Mouse (Mus musculus) forebrain, embryonic 13.5 days (tissue): ENCODE data around the gene Scgb1a1. TPM values are rescaled to one million over a fixed set of nuclear protein-coding genes. Genes with fewer than 3 reads are reported as not detected.
A peak's percentile ranks its signal among the peaks of the same experiment; 100 is the strongest.
"Not testable (repeated sequence)": the region's sequence is repeated elsewhere in the genome, so short reads cannot be mapped to it uniquely, and the experiment has no call there.

ENCODE experiments used
- ATAC-seq: fragments of 200-750 bp; cut with Nextera tagmentation; 2 replicates; pipeline ENCODE4 v1.8.0; 2017
- H3K27ac ChIP-seq: fragments of 300-500 bp; sonication (generic); 2 replicates; pipeline ENCODE4 v1.5.1; 2015; ENCODE audit warnings: inconsistent platforms, mild to moderate bottlenecking, moderate library complexity
- H3K27me3 ChIP-seq: fragments of 300-500 bp; sonication (generic); 2 replicates; pipeline ENCODE4 v1.6.1; 2015; ENCODE audit warnings: mild to moderate bottlenecking, inconsistent platforms
- H3K36me3 ChIP-seq: fragments of 300-500 bp; sonication (generic); 2 replicates; pipeline ENCODE4 v1.6.1; 2015; ENCODE audit warnings: mild to moderate bottlenecking, inconsistent platforms; ENCODE audit not compliant: poor library complexity, severe bottlenecking
- H3K4me1 ChIP-seq: fragments of 300-500 bp; sonication (generic); 2 replicates; pipeline ENCODE4 v1.6.1; 2015; ENCODE audit warnings: inconsistent platforms
- H3K4me2 ChIP-seq: fragments of 300-500 bp; sonication (generic); 2 replicates; pipeline ENCODE4 v1.6.1; 2015; ENCODE audit warnings: inconsistent platforms, mild to moderate bottlenecking, moderate library complexity
- H3K4me3 ChIP-seq: fragments of 300-500 bp; sonication (generic); 2 replicates; pipeline ENCODE4 v1.5.1; 2015; ENCODE audit warnings: mild to moderate bottlenecking, inconsistent platforms
- H3K9ac ChIP-seq: fragments of 300-500 bp; sonication (generic); 2 replicates; pipeline ENCODE4 v1.6.1; 2015; ENCODE audit warnings: mild to moderate bottlenecking, inconsistent platforms
- H3K9me3 ChIP-seq: fragments of 300-500 bp; sonication (generic); replicated peaks from 2 replicates; pipeline ENCODE4 v1.6.1; 2016; ENCODE audit warnings: inconsistent platforms
- WGBS: fragments of 180-500 bp; shearing (Covaris S2); methylation state at CpG from one replicate; pipeline ENCODE4 v1.1.7; 2015; 5-methylcytosine and 5-hydroxymethylcytosine counted together
- polyA plus RNA-seq: library from polyadenylated mRNA; unstranded; fragments of >200 nt; fragmentation: Nextera tagmentation; extraction: Ambion mirVana; gene quantifications from 2 replicates; pipeline ENCODE4 v1.2.1, GENCODE M21; 2015

Gene Scgb1a1
- polyA plus RNA-seq, 1 experiment from 2014 or later = not detected

DNA sequence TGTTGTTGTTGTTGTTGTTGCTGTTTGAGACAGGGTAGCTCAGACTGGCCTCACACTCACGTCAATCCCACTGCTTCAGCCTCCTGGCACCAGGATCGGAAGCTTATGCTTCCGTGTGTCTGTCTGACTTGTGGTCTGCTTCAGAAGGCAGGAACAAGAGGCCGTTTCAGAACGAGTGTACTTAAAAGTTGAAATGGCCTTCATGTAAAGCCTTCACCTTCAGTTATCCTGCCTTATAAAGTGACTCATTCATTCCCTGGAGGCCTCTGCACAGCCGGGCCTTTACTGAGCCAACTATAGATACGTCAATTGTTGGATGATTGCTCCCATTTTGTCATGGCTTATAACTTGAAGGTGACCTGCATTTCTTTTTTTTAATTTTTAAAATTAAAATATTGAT lies 28.4 kb downstream of the Scgb1a1 start:
- no peaks in the 10 kb centered on the region for H3K9me3 ChIP-seq
- no peak for ATAC-seq
- H3K9ac ChIP-seq = no peak overlapping the region
- no peak overlapping the region for H3K4me2 ChIP-seq
- H3K27ac ChIP-seq = no peak overlapping the region
- 83% methylated on average over 7 of the region's 7 CpGs for WGBS
- H3K4me1 ChIP-seq = no peaks in the 10 kb centered on the region
- no peak overlapping the region for H3K4me3 ChIP-seq
- H3K36me3 ChIP-seq = no peaks in the 10 kb centered on the region
- H3K27me3 ChIP-seq = no peaks in the 10 kb centered on the region

DNA sequence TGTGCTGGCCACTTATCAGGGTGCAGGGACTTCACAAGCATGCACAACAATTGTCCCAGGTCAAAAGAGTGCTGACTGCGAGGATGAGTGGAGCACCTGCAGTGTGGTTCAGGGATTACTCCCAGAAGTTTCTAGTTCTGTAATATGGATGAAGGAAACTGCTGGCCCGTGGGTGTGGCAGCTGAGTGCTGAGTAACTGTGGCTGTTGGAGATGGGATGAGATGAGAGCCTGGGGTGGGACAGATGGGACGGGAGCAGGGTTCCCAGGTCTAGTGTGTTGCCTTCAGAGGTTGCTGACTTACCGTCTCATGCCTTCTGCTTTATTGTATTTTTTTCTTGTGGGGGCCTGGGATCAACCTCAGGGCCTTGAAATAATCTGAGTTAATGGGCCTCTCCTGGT lies 28.8 kb downstream of the Scgb1a1 start:
- Histone ChIP-seq H3K4me3 (no peak overlapping the region), H3K4me2 (no peak overlapping the region), H3K9ac (no peak overlapping the region), H3K4me1 (no peaks in the 10 kb centered on the region), H3K27me3 (no peaks in the 10 kb centered on the region), H3K27ac (no peak overlapping the region), H3K36me3 (no peaks in the 10 kb centered on the region), H3K9me3 (no peaks in the 10 kb centered on the region)
- WGBS = 85% methylated on average over 4 of the region's 4 CpGs
- ATAC-seq = no peak

DNA sequence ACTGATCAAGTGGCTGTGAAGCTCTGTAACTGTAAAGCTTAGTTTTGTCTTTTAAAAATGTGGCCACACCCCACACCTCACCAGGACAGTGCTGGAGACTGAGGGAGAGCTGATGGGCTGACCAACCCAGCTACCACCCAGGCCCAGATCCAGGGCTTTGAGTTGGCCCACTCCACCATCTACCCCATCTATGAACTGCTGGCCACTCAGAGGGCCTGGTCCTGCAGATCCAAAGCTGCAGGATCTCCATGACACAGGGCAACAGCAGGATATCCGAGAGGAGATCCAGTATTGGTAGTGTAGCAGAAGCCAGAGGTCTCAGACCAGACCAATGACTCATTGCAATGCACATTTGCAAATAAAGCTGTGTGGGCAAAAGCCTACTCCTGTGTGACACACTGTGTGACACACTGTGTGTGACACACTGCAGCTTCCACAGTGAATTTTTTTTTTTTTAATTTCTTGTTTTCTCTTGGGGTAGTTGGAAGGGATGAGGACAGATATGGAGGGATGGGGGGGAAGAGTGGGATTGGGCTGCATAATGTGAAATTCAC lies 29.4 kb downstream of the Scgb1a1 start:
- ATAC-seq = no peak
- WGBS = 66% methylated on average over 1 of the region's 1 CpGs
- Histone ChIP-seq H3K27ac (no peak overlapping the region), H3K4me2 (no peak overlapping the region), H3K4me1 (no peaks in the 10 kb centered on the region), H3K9me3 (no peaks in the 10 kb centered on the region), H3K9ac (no peak overlapping the region), H3K36me3 (no peaks in the 10 kb centered on the region), H3K4me3 (no peak overlapping the region), H3K27me3 (no peaks in the 10 kb centered on the region)

DNA sequence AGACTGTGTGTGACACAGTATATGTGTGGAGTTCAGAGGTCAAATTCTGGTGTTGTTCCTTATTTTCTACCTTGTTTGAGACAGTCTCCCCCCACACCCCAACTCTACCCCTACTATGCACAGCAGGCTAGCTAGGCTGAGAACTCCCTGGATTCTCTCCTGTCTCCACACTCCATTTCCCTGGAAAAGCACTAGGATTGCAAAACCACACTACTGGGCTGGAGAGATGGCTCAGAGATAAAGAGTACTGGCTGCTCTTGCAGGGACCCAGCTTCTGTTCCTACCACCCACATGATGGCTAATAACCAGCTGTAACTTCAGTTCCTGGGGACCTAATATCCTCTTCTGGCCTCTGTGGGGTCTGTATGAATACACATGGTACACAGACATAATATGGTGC lies 30.1 kb downstream of the Scgb1a1 start:
- Histone ChIP-seq H3K4me2 (no peak overlapping the region), H3K9ac (no peak overlapping the region), H3K9me3 (no peaks in the 10 kb centered on the region), H3K4me3 (no peak overlapping the region), H3K4me1 (no peaks in the 10 kb centered on the region), H3K36me3 (no peaks in the 10 kb centered on the region), H3K27me3 (no peaks in the 10 kb centered on the region), H3K27ac (no peak overlapping the region)
- no peak for ATAC-seq

DNA sequence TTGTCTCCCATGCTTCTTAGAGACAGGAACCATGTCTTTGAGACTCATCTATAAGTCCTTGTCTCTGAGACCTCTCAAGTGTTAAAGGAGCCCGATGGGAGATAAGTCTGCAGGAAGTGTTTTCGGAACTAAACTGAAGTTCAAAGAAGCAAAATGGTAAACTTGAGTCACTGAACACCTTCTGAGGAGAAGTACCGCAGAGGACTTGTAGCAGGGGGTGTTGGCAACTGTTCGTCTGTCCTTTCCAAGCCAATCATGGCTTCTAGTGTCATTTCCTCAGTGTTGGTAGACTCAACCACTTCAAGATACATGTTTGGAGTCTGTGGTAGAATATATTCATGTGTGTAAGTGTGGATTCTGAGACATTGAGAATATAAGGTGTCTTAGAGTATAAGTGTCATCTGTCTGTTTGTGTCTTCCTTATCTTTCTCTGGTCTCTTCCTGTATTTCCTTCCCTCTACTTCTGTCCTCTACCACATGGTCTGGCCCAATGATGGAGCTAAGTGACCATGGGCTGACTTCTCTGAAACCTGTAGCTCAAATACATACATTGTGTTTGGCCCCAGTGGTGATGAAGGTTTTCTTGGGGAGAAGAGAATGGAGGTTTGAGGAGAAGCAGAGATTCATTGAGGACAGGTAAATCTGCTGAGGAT lies 31.9 kb downstream of the Scgb1a1 start:
- H3K9me3 ChIP-seq = no peaks in the 10 kb centered on the region
- H3K4me3 ChIP-seq = no peak overlapping the region
- no peaks in the 10 kb centered on the region for H3K36me3 ChIP-seq
- H3K27me3 ChIP-seq = no peaks in the 10 kb centered on the region
- WGBS = 89% methylated on average over 4 of the region's 4 CpGs
- H3K9ac ChIP-seq = no peak overlapping the region
- ATAC-seq = no peak
- no peaks in the 10 kb centered on the region for H3K4me1 ChIP-seq
- H3K27ac ChIP-seq = no peak overlapping the region
- H3K4me2 ChIP-seq = no peak overlapping the region

DNA sequence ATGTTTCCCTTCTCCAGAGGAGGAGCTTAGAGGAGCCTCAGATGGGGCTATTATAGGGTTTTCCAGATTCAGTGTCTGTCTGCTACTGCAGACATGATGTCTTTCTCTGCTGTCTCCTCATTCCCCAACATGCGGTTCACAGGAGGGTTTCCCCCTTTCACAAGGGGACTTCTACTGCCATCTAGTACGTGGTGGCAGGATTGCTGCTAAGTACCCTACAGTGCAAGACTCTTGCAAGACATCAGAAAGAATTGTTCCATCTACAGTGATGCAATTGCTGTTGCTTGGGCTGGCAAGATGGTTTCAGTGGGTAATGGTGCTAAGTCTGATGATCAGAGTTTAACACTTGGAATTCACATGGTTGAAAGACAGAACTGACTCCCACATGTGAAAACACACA lies 32.6 kb downstream of the Scgb1a1 start:
- Histone ChIP-seq H3K4me3 (no peak overlapping the region), H3K4me1 (no peaks in the 10 kb centered on the region), H3K4me2 (no peak overlapping the region), H3K27me3 (no peaks in the 10 kb centered on the region), H3K36me3 (no peaks in the 10 kb centered on the region), H3K9ac (no peak overlapping the region), H3K27ac (no peak overlapping the region), H3K9me3 (no peaks in the 10 kb centered on the region)
- ATAC-seq = 0 out of 2 replicates have a peak, but pooled peaks have one; percentile 24
- WGBS = 33% methylated on average over 2 of the region's 2 CpGs

DNA sequence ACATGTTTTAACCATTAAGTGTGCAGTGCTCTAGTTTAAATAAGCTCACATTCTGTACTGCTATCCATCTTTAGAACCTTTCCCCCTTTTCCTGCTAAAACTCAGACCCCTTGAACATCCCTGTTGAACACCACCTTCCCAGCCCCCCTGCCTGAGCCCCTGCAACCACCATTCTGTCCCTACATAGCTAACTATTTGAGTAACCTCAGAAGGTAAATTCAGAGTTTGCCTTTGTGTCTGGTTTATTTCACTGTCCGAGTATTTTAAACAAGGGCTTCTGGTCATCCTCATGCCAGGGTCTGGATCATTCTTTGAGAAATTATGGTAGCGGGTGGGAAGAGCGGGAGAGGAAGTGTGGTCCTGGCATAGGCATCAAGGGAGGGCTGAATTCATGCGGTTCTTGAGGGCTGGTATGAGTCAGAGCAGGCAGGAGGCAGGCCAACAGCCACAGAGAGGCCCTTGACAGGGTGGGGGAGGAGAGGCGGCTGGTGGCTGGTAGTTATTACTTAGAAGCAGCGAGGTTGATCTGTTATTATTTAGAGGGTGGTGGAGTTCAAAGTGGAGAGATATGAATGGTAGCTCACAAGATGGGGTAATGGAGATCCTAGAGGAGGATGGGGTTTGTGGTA lies 34.8 kb downstream of the Scgb1a1 start:
- H3K4me1 ChIP-seq = no peaks in the 10 kb centered on the region
- no peak overlapping the region for H3K9ac ChIP-seq
- no peak for ATAC-seq
- H3K4me3 ChIP-seq = no peak overlapping the region
- H3K27me3 ChIP-seq = no peaks in the 10 kb centered on the region
- H3K9me3 ChIP-seq = no peaks in the 10 kb centered on the region
- H3K27ac ChIP-seq = no peak overlapping the region
- no peaks in the 10 kb centered on the region for H3K36me3 ChIP-seq
- 68% methylated on average over 6 of the region's 6 CpGs for WGBS
- H3K4me2 ChIP-seq = no peak overlapping the region

DNA sequence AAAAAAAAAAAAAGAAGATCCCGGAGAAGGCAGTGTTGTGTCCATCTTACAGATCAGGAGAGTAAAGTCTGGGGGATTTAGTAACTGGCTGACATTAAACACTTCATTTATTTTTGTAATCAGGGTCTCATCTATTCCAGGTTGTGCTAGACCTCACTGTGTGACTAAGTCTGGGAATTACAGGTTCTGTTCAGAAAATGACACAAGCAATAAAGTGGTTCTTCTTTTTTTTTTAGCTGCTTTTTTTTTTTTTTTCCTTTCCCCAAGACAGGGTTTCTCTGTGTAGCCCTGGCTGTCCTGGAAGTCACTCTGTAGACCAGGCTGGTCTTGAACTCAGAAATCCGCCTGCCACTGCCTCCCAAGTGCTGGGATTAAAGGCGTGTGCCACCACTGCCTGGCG lies 35.8 kb downstream of the Scgb1a1 start:
- H3K9me3 ChIP-seq, H3K9ac ChIP-seq, H3K4me3 ChIP-seq, ATAC-seq, H3K4me1 ChIP-seq, H3K27me3 ChIP-seq, H3K27ac ChIP-seq, H3K4me2 ChIP-seq, H3K36me3 ChIP-seq: not testable (repeated sequence)
- WGBS = 85% methylated on average over 4 of the region's 4 CpGs

DNA sequence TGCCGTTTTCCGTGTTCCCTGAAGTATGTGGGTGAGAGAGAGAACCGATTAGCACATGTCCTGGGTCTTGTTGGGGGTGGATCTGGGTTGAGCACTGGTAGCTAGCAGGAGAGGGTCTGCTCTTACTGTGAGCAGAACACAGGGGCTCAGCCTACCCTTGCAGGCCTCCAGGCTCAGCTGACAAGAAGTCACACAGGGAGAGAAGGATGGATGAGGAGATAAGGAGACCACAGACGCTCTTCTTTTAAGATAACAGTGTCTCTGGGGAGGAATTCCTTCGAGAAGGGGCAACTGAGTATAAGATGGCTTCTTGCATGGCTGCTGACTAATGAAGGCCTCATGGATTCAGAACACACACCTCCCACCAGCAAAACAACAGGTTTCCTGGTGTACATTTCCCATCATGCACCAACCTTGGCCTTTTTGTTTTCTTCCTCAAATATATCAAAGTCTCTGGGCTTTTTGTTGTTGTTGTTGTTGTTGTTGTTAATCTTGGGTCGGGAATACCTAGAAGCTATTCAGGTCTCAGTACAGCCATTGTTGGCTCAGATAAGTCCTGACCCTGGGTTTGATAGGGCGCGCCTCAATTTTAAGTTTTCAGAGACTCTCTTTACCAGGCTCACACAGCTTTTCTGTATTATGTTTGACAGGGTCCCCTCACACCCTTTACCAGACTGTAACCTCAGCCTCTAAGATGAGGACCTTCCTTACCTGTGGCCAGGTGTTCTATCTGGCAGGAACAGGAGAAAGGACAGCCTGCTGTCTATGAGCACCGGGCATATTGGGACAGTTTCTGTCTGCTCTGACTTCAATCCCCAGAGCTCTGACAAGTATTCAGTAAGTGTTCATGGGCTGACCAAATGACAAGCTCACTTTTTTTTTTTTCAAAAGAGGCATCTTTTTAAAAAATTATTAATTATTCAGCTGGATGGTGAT lies 37.2 kb downstream of the Scgb1a1 start:
- no peak overlapping the region for H3K27ac ChIP-seq
- no peaks in the 10 kb centered on the region for H3K9me3 ChIP-seq
- no peak overlapping the region for H3K4me2 ChIP-seq
- no peak overlapping the region for H3K4me3 ChIP-seq
- H3K36me3 ChIP-seq = no peaks in the 10 kb centered on the region
- H3K9ac ChIP-seq = no peak overlapping the region
- H3K27me3 ChIP-seq = no peaks in the 10 kb centered on the region
- H3K4me1 ChIP-seq = no peaks in the 10 kb centered on the region
- no peak for ATAC-seq
- WGBS = 84% methylated on average over 9 of the region's 9 CpGs

DNA sequence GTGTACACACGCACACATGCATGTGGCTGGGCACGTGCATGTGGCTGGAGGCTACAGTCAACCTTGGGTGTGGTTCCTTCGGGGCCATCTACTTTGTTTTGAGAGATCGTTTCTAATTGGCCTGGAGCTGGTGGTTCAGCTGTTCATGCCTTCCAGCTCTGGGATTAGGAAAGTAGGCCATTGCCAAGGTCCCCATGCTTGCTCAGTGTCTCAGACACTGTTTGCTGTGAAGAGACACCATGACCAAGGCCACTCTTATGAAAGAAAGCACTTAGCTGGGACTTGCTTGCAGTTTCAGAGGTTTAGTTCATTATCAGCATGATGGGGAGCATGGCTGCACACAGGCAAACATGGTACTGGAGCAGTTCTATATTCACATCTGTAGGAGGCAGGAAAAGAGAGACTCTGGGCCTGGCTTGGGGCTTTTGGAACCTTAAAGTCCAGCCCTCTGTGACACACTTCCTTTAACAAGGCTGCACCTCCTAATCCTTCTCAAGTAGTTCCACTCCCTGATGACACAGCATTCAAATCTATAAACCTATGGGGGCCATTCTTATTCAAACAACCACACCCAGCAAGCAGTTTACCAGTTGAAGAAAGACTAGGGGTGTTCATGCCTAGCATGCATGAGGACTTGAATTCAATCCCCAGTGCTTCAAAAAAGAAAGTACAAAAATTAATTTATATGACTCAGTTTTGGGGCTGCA lies 38.6 kb downstream of the Scgb1a1 start:
- Histone ChIP-seq H3K4me1 (no peaks in the 10 kb centered on the region), H3K36me3 (no peaks in the 10 kb centered on the region), H3K9ac (no peak overlapping the region), H3K9me3 (no peaks in the 10 kb centered on the region), H3K4me3 (no peak overlapping the region), H3K4me2 (no peak overlapping the region), H3K27me3 (no peaks in the 10 kb centered on the region), H3K27ac (no peak overlapping the region)
- WGBS = 93% methylated on average over 4 of the region's 4 CpGs
- ATAC-seq = no peak

DNA sequence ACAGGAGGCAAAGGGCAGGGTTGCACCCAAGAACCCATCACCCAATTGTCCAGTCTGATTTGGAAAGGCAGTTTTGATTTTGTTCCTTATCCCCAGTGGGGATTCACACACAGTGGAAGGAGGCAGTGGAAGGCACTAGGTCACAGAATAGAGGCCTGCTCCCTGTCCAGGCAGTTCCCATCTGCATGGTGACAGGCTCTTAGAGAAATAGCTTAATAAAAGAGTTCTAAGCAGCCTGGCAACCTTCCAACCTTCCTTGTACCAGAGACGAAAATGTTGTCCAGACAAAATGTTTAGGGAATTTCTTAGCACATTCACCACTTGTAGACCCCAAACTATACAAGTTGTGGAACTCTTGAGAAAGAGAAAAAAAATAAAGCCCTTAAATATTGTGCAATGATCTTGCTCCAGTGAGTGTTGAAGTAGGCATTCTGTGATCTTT lies 39.8 kb downstream of the Scgb1a1 start:
- no peak for ATAC-seq
- Histone ChIP-seq H3K36me3 (no peaks in the 10 kb centered on the region), H3K9ac (no peak overlapping the region), H3K4me1 (no peaks in the 10 kb centered on the region), H3K9me3 (no peaks in the 10 kb centered on the region), H3K27me3 (no peaks in the 10 kb centered on the region), H3K27ac (no peak overlapping the region), H3K4me3 (no peak overlapping the region), H3K4me2 (no peak overlapping the region)
- 30% methylated on average over 1 of the region's 1 CpGs for WGBS
